Mouse (Mus musculus) neutrophil, adult 5-6 weeks (primary cell): ENCODE data around the gene Cemip2. TPM values are rescaled to one million over a fixed set of nuclear protein-coding genes. Genes with fewer than 3 reads are reported as not detected.

ENCODE experiments used
- ATAC-seq: fragments of 151-379, 151-347 bp; 2 replicates; pipeline ENCODE4 v1.8.0; 2017; ENCODE audit warnings: mild to moderate bottlenecking, moderate TSS enrichment; ENCODE audit not compliant: insufficient number of reproducible peaks, poor library complexity, low FRiP score, severe bottlenecking; ENCODE audit errors: extremely low read depth
- total RNA-seq: library from RNA; stranded (forward); fragments of 200-1000 nt; gene quantifications from 2 replicates; pipeline ENCODE4 v1.2.3, GENCODE M21; 2017

The Cemip2 gene
- total RNA-seq, 1 experiment from 2014 or later, result 14.1 TPM

DNA sequence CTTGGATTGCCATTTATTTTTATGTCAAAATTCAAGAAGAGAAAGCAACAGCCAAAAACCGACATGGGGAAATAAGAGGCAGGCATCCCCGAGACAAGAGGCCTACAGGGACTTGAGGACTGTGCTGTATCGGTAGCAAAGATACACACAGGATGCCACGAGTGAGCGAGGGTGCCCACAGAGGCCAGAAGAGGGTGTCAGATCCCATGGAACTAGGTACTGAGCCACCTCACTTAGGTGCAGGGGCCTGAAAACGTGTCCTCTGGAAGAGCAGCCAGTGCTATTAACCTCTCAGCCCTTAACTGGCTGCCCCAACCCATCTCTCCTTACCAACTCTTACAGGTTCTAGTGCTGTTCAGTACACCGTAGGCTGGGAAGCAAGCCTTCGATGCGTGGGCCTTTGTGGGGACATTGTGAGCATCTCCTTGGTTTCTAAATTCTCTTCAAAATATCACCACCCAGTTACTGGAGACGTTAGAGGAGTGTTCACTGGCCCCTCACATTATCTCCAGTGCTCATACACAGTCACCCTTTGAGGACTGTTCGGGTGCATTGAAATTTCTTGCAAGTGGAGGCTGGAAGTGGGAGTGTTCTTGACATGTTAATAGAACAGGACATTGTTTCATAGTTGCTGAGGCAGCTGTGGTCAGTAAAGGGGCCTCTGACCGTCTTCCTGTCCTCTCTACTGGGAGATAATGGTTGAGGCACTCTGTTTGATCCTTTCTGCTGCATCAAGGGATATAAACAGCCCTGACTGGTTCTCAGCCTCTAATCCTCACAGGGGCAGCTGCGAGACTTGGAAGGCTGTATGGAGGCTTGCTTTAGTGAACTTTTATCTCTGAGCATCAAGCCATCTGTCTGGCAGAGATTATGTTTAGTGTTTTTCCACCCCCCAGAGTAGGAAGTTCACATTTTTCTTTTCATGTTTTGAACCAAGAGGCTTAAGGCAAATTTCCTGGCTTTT is 21.6 kb downstream of the Cemip2 start:
- no peak for ATAC-seq

DNA sequence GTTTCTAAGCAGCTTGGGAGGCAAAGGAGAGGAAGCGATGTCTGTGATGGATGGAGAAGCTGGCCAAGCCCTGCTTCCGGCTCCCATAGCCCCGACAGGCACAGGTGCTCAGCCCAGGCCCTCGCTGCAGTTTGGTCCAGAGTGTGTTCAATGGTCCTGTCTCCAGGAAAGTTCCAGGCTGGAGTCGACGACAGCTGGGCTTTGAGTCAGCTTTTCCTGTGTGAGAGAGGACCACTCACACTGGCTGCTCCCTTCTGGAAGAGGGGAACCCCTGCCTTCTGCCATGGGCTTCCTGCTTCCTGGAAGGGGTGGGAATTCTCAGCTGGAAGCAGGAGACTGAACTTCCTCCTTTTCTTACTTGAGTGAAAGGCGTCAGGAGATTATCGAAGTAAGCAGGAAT is 26.3 kb downstream of the Cemip2 start:
- ATAC-seq, result no peak

DNA sequence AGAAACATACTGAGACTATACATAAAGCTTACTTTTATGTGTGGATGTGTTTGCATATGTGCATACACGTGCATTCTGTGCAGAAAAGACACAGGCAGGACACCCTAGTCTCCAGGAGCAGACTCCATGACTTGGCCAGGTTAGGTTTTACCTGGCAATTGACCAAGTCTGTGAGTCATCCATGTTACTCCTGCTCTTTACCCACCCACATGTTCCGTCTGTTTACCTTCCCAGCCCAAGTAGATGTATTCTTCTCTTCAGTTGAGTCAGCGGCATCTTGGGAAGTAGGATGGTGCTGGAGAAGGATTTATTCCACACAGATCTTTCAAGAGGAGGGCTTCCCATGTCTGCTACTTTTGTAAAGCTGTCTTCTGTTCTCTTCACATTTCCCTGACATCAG is 27.2 kb downstream of the Cemip2 start:
- ATAC-seq, result no peak

DNA sequence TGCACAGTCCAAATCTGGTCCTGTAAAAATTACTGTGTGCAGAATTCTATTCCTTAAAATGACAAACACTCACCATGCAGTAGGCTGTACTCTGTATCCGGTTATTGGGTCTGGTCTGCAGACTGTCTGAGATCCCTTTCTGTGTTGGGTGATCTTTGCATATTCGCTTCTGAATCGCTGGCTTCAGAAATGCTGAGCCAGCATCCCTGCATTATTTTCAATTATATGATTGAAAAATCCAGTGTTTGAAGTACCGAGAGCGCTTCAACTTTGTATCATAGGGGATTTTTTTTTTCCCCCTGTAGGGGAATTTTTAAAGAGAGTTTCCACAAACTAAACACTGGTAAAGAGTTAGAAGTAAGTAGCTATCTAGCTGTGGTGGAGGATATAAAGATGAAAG is 32.0 kb downstream of the Cemip2 start:
- no peak for ATAC-seq

DNA sequence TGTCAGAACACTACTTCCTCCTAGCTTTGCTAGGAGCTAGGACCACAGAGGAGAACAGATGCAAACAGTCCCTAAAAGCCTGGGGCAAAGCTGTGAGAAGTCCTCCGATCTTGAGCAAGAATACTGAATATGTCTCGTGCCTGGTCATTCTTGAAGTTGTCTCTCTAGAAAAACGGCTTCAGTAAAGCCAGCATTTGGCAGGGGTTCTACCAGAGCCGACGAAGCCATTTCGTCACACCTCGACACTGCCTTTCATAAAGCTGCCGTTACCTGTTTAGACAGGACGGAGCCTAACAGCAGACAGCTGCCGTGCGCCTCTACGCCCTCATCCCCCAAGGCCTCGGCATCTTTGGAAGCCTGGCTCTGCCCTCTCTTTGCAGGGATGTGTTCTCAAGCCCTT is 35.4 kb downstream of the Cemip2 start:
- no peak for ATAC-seq

DNA sequence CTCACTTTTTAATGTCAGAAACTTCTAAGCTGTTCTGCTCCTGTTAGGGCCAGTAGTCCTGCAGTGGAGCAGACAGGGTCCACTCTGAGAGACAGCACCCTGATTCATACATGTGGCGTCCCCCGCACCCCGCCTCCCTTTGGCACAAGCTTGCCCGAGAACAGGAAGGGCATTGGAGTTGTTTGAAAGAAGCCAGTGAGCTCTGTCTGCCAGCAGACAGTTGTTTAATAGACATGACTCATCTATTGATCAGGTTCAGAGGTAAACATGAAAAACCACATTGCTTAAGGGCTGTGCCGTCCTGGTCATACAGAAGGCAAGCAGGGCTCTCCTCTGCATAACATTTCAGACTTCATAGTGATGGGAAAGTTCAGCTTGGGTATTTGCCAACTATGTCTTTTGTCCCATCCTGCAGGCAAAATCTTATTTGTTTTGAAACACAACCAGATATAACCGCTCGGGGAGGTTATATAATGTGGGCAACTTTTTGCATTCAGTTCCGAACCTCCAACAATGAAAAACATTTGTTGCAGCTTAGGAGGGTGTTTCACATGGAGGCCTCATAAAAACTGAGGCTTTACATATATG is 36.4 kb downstream of the Cemip2 start:
- no peak for ATAC-seq

DNA sequence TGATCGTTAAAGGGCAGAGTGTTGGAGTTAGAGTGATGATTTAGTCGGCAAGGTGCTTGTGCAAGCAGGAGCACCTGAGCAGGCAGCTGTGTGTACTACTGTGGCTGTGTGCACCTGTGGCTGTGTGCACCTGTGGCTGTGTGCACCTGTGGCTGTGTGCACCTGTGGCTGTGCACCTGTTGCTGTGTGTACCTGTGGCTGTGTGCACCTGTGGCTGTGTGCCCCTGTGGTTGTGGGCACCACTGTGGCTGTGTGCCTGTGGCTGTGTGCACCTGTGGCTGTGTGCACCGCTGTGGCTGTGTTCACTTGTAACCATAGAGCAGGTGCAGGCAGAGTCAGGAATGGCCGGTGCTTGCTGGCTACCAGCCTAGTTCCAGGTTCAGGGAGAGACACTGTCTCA is 38.1 kb downstream of the Cemip2 start:
- no peak for ATAC-seq

DNA sequence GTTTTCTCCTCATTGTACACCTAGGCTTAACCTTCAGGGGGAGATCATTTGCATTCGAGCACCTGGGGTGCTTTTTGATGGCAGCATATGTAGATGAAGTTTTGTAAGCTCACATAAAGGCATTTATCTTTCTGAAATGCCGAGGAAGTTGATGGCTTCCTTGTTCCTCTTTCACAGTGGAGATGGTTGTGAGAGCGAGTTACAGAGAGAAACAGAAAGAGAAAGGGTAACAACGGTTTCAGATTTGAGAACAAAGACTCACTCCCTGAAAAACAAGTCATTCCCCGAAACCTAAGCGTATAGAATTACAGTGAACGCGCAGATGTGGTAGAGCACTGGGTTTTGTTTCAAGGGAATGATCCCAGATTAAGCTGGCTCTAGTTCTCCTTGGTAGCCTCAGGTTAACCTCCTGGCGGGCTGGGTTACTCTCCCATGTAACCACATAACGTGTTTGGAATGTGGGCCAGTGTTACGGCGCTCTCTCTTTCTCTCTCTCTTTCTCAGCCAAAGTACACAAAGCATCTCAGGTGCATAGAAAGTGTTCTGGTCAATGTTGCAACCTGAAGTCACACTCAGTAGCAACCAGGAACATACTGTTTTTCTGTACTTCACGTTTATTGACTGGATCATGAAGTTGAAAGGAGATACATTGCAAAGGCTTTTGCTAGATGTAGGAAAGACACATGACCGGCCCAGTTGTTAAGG is 40.0 kb downstream of the Cemip2 start:
- peak; percentile 72 for ATAC-seq

DNA sequence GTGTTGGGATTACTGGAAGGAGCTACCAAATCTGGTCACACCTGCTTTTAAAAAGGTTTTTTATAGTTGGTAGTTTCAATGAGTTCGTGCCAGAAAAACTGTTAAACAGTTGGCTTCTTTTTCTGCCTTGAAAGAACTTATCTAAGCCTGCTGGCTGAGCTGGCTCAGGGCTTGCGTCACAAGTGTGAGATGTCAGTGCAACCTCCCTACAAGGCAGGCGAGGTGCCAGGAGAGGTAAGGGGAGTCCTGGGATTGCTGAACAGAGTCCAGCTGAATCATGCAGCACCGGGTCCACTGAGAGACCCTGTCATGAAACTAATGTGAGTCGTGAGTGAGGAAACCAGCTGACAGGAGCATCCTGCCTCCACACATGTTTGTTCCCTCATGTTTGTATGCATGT is 41.4 kb downstream of the Cemip2 start:
- ATAC-seq, result no peak

DNA sequence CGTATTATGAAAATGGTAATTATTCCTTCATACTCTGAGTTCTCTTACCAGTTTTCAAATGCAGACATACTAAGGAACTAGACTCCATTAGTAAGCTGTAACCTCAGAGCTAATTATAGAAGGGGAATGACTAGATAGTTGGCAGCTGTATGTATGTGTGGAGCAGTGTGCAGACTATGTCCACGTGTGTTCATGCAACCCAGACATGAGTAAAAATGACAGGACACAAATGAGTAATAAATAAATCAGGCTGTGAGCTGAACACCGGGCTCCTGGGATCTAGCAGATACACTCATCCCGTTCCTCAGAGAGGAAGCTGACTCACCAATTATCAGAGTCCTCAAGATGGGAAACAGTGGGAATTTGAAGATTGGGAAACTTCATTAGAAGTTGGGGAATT is 42.0 kb downstream of the Cemip2 start:
- no peak for ATAC-seq

DNA sequence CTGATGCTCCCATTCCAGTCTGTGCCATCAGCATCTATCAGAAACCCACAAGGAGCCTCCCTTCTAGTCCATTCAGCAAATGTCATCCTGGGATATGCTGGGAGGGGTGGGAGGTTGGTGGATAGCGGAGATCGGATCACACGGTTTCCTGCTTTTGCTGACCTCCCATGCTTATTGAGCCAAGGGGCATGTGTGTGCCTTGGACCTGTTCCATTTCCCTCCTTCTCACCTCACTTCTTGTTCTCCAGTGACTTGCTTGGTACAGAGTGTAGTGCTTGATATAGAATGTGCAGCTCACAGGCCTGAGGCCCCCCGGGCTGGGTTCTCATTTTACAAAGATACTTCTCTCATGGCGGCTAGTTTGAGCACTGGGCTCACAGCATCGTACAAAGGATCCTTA is 43.7 kb downstream of the Cemip2 start:
- ATAC-seq, result no peak

DNA sequence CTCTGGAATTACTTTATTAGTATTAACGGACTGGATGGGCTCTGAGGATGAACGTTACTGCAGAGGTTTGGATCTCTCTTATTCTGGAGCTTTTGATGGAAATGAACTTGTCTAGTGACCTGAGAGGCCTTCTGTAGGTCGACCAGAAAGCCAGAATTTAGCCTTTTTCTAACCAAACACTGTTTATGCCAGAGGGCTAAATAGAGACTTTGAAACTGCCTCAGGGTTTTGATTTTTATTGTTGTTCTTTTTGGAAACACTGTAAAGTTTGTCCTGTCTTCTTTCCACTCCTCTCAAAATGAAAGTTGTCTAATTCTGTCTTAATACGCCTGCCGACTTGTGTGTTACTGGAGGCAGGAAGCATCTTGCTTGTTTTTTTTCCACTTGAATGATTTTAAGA is 46.0 kb downstream of the Cemip2 start:
- no peak for ATAC-seq

DNA sequence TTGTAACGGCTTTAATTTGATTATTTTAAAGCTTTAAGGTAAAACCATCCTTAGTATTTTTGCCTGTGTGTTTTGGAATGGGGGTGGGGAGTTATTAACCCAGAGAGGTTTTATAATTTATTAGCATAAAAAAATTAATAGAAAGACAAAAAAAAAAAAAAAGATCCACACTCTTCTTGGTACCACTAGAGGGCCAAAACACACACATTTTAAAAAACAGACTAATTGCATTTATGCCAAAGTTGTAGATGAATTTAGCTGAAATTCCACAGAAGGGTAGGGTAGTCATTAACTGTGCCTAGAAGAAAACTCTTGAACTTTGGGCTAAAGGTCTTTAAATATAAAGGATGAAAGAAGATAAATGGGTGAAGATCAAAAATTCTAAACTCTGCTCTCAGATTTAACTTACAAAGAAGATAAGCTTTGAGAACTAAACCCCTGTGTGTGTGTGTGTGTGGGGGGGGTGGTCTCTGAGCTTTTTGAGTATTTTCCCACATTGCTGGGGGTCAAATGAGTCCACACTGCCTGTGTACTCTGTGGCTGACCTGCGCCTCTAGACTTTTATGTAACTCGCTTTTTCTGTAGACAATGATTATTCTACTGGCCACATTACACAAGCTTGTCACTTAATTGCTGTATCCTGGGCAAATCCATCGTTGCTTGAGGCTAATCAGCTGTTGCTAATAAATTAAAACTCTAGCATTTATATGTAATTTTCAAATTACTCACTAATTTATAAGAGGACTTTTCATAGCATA is 47.2 kb downstream of the Cemip2 start:
- no peak for ATAC-seq

DNA sequence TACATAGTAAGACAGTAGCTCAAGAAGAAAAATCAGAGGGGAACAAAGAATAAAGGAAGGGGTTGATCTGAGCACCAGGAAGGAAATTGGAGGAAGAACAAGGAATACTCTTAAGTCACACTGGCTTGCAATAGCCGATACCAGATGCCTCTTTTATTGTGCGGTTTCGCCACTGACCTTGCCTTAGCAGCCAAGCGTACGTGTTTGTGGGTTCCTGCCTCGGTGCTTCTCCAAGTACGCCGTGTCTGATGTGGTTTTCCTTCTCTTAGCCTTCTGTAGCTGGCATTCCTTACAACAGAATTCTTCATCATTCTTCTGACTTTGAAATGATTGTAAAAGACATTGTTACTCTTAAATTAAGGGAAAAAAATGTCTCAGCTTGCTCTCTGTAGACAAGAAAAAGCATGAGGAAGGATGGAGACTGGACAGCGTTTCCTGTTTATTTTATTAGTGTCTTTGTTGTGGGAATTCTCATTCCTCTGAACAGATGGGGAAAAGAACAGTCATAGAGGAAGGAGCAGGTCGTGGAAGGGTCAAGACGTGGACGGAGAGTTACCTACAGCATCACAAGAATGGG is 55.4 kb downstream of the Cemip2 start:
- no peak for ATAC-seq

DNA sequence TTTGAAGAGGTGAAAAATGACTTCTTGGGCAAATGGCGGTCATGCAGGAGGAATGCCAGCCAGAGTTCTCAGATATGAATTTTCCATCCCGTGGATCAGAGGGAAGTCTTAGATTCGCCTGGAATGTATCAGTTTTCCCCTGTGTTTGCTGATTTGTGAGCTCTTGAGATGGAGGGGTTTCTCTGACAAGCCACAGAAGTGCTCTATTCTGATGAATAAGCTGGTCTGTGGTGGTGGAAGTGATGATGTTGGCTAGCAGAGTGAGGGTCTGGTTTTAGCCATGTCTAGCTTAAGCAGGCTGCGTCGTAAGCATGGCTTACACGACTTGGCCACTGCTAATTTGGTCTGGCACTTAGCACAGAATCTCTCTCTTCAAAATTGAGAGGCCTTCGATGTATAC is 56.8 kb downstream of the Cemip2 start:
- no peak for ATAC-seq

DNA sequence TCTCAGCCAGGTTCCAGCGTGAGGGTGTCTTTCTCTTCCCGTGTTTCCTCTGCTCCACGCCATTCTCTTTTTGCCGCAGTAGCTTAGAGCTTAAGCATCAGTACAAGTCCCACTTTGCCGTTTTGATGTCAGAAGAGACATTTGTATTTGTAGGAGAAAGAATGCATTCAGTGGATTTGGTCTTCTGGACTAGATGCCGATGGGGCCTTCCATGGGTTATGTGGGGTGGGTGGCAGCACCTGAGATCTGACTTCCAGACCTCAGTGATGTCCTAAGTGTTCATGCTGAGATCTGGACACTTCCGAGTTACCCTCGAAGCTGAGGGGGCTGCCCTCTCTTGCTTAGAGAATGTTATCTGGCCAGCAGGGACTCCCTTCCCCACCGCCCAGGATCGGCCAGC is 72.6 kb downstream of the Cemip2 start:
- ATAC-seq, result no peak

DNA sequence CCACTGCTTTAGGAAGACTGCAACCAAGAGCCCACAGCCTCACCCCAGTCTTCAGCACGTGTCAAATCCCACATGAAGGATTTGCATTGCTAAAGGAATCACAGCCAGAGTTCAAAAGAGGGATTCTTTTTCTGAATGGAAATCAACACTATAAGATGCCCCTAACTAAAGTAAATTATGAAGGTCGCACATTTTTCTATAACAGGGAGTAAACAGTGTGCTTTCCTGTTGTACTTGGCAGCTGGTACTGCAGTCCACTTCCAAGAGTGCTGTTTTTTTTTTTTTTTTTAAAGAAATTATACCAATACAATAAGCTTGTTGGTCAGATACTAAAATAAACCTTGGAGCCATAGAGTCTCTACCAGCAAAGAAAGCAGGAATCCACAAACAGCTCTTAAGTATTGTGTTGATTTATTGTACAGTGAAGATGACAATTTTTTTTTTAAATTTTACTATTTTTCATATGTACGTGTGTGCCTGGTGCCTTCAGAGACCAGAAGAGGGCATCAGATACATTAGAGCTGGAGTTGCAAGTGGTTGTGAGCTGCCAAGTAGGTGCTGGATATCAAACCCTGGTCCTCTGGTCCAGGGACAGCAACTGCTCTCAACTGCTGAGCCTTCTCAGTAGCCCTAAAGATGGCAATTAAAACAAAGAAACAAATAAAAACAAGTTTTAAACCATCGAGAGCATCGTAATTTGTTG is 76.5 kb downstream of the Cemip2 start:
- no peak for ATAC-seq

DNA sequence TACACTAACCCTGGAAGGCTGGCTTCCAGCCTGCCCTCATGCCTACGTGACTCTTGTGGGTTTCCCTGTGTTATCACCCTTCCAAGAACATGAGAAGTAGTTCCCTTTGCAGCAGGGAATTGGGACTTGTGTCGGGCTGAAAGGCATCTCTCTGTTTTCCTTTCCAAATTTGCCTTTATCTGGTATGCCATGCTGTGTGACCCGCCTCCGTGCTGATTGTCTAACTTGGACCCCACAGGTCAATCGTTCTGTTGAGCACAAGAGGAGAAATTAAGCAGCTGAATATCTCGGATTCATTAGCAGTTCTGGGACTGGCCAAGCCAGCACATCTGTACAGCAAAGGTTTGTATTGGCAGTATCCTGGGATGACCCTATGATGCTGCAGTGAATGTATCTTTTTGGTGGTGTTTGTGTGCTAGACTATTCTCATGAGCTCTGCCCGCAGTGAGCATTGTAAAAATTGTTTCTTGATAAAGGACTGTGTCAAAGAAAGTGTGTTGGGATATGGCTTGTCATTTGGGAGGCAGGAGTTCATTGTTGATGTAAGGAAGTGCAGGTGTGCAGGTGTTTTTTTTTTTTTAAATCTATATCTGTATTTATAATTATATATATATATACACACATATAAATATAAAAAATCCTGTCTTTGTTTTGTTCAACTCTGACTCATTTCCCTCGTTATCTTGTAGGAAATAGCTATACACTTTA is 77.4 kb downstream of the Cemip2 start:
- no peak for ATAC-seq
